Mouse (Mus musculus) stomach, postnatal 0 days (tissue): ENCODE measurements around the gene Zbtb18. TPM values are rescaled to one million over a fixed set of nuclear protein-coding genes. Genes with fewer than 3 reads are reported as not detected.
A peak's percentile ranks its signal among the peaks of the same experiment; 100 is the strongest.

Source experiments
- ATAC-seq: fragments of 200-750 bp; cut with Nextera tagmentation; 2 replicates; pipeline ENCODE4 v1.8.0; 2017; ENCODE audit not compliant: low FRiP score, low TSS enrichment
- DNase-seq: peaks from one replicate; pipeline ENCODE4 v3.0.0-alpha.2; 2016; ENCODE audit warnings: low spot score
- H3K27ac ChIP-seq: fragments of 300-500 bp; sonication (generic); replicated peaks from 2 replicates; pipeline ENCODE4 v1.5.1; 2014; ENCODE audit warnings: mild to moderate bottlenecking, control low read depth
- H3K27me3 ChIP-seq: fragments of 300-500 bp; sonication (generic); 2 replicates; pipeline ENCODE4 v1.6.1; 2014; ENCODE audit warnings: low read length; ENCODE audit not compliant: control insufficient read depth, insufficient read depth
- H3K36me3 ChIP-seq: fragments of 300-500 bp; sonication (generic); 2 replicates; pipeline ENCODE4 v1.6.1; 2014; ENCODE audit warnings: low read length, mixed read lengths; ENCODE audit not compliant: control insufficient read depth, insufficient read depth
- H3K4me1 ChIP-seq: fragments of 300-500 bp; sonication (generic); replicated peaks from 2 replicates; pipeline ENCODE4 v1.6.1; 2014; ENCODE audit warnings: antibody characterized with exemption; ENCODE audit not compliant: control insufficient read depth, insufficient read depth
- H3K4me2 ChIP-seq: fragments of 300-500 bp; sonication (generic); replicated peaks from 2 replicates; pipeline ENCODE4 v1.6.1; 2014; ENCODE audit warnings: low read depth, mild to moderate bottlenecking, control low read depth, moderate library complexity
- H3K4me3 ChIP-seq: fragments of 300-500 bp; sonication (generic); 2 replicates; pipeline ENCODE4 v1.5.1; 2014; ENCODE audit warnings: low read depth, low read length, control low read depth
- H3K9ac ChIP-seq: fragments of 300-500 bp; sonication (generic); 2 replicates; pipeline ENCODE4 v1.6.1; 2014; ENCODE audit warnings: mild to moderate bottlenecking, low read length, control low read depth, mixed read lengths
- H3K9me3 ChIP-seq: fragments of 300-500 bp; sonication (generic); 2 replicates; pipeline ENCODE4 v1.6.1; 2016; ENCODE audit warnings: low read length; ENCODE audit not compliant: control insufficient read depth
- CTCF ChIP-seq: IDR thresholded peaks from 2 replicates; pipeline ENCODE4 v1.5.1; 2016; ENCODE audit warnings: antibody characterized with exemption, low read depth, mild to moderate bottlenecking, moderate library complexity
- EP300 ChIP-seq: optimal IDR thresholded peaks from 2 replicates; pipeline ENCODE3; 2016; ENCODE audit warnings: antibody characterized with exemption
- WGBS: fragments of 180-500 bp; shearing (Covaris S2); extraction: QIAGEN DNeasy Blood & Tissue Kit; methylation state at CpG from one replicate; pipeline ENCODE4 v1.1.7; 2014; 5-methylcytosine and 5-hydroxymethylcytosine counted together
- polyA plus RNA-seq: library from polyadenylated mRNA; unstranded; fragments of >200 nt; fragmentation: Nextera tagmentation; extraction: Ambion mirVana; gene quantifications from 2 replicates; pipeline ENCODE4 v1.2.1, GENCODE M21; 2015

The Zbtb18 gene
- polyA plus RNA-seq, 1 experiment from 2014 or later, result 1.4 TPM

DNA sequence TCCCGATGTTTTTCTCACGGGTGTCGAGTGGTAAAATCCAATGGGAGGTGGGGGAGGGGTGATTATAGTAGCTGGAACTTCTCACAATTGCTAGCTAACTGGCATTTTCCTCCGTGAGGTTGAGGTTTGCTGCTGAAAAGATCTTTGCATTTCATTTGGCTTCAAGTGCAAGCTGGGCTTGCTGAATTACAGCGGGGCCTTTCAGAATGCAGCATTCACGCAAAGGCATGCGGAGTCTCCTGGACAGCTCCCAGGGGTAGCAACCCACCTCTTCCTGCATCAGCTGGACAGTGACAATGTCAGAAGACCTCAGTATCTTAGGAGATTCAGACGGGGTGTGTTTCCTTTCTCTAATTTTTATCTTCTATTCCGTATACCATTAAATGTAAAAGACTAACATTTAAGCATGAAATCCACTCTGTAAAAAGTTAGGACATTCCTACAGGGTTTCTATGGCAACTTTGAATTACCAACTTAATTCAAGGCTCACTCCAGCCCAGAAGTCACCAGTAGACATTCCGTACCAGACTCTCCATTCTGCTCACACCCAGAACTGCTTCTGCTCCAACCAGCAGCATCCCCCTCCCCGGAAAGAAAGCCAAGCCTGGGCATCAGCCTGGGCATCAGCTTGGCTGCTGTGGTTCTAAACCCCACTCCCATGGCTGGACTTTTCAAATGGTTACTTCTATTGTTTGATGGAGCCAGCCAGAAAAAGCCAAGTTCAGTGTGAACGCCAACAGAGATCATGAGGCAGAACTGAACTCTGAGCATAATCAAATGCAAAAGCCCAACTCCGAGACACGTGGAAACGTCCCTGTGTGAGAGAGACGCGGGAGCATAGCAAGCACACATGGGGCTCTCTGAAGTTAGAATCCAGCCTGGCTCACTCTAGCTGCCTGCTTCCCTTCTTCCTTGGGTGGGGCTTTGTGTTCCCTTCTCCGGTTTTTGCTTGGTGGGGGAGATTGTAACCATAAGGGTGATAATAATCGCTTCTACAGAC lies 30.5 kb upstream of the Zbtb18 start:
- H3K4me1 ChIP-seq, result no peaks in the 10 kb centered on the region
- no peak overlapping the region for H3K4me2 ChIP-seq
- no peaks in the 10 kb centered on the region for H3K36me3 ChIP-seq
- H3K4me3 ChIP-seq, result no peak overlapping the region
- no peaks in the 10 kb centered on the region for H3K27me3 ChIP-seq
- 43% methylated on average over 19 of the region's 19 CpGs for WGBS
- ATAC-seq, result no peak
- no peak for DNase-seq
- H3K9me3 ChIP-seq, result no peaks in the 10 kb centered on the region
- no peak overlapping the region for H3K9ac ChIP-seq
- H3K27ac ChIP-seq, result no peak overlapping the region
- TF ChIP-seq CTCF (no peak), EP300 (no peak)

DNA sequence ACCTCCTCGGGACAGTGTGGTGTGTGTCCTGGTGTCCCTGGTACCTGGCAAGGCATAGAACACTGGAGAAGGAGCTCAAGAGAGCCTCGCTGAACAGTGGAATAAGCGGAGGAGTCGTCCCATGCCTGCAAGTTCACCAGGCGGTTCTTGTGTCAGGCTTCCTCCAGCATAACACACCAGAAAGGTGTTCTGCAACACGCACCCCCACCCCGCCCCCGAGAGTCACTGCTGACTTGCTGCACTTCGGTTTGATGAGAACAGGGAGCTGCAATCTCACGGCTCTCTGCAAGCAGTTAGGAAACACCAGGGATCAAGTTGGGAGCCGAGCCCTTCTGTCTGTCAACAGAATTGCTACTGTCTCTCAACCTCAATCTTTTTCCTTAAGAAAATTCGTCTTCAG lies 22.8 kb upstream of the Zbtb18 start:
- 66% methylated on average over 12 of the region's 12 CpGs for WGBS
- no peak for ATAC-seq

DNA sequence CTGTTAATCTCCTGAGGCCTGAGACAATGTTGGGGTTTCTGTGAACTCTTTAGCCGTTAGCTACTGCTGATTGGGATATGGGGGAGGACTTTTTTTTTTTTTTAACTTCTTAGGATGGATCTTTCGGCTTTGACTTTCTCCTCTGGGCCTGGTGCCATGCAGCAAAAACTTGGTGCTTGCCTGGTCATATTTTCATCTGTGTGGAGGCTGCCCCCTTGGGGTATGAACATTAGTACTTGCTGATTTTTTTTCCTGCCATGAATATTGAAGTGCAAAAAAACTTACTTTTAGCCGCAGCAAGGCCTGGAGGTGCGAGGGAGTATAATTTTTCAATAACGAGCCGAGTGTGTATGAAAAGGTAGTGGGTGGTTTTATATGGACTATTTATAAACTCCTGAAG lies 22.0 kb upstream of the Zbtb18 start:
- no peak for TF ChIP-seq EP300
- peak; percentile 51 for TF ChIP-seq CTCF
- Histone ChIP-seq H3K4me2 (no peak overlapping the region), H3K9ac (no peak overlapping the region), H3K4me3 (no peak overlapping the region), H3K36me3 (no peaks in the 10 kb centered on the region), H3K27me3 (no peaks in the 10 kb centered on the region), H3K27ac (no peak overlapping the region), H3K9me3 (no peaks in the 10 kb centered on the region), H3K4me1 (no peaks in the 10 kb centered on the region)
- no peak for DNase-seq
- 58% methylated on average over 6 of the region's 6 CpGs for WGBS
- ATAC-seq, result no peak

More for the DNA sequence above, 22.8 kb upstream of the Zbtb18 start:
- DNase-seq, result no peak
- no peaks in the 10 kb centered on the region for H3K27me3 ChIP-seq
- H3K4me1 ChIP-seq, result no peaks in the 10 kb centered on the region
- H3K9ac ChIP-seq, result no peak overlapping the region
- no peak overlapping the region for H3K27ac ChIP-seq
- H3K4me3 ChIP-seq, result no peak overlapping the region
- H3K36me3 ChIP-seq, result no peaks in the 10 kb centered on the region
- no peaks in the 10 kb centered on the region for H3K9me3 ChIP-seq
- TF ChIP-seq EP300 (no peak), CTCF (no peak)
- H3K4me2 ChIP-seq, result no peak overlapping the region

- 73% methylated on average over 5 of the region's 5 CpGs for WGBS
- DNase-seq, result no peak
- Histone ChIP-seq H3K4me1 (no peaks in the 10 kb centered on the region), H3K27ac (no peak overlapping the region), H3K9ac (no peak overlapping the region), H3K4me2 (no peak overlapping the region), H3K27me3 (no peaks in the 10 kb centered on the region), H3K9me3 (no peaks in the 10 kb centered on the region), H3K4me3 (no peak overlapping the region), H3K36me3 (no peaks in the 10 kb centered on the region)
- no peak for TF ChIP-seq CTCF
- TF ChIP-seq EP300, result no peak
- no peak for ATAC-seq
Observed at GRCm38 (mm10) chr1:177427862-177428261, 14.3 kb upstream of the Zbtb18 start.

GRCm38 (mm10) chr1:177428338-177428737 lies 13.8 kb upstream of the Zbtb18 start:
- Histone ChIP-seq H3K36me3 (no peaks in the 10 kb centered on the region), H3K4me2 (no peak overlapping the region), H3K27ac (no peak overlapping the region), H3K9me3 (no peaks in the 10 kb centered on the region), H3K9ac (no peak overlapping the region), H3K4me1 (no peaks in the 10 kb centered on the region), H3K27me3 (no peaks in the 10 kb centered on the region), H3K4me3 (no peak overlapping the region)
- TF ChIP-seq EP300 (no peak), CTCF (no peak)
- 76% methylated on average over 14 of the region's 14 CpGs for WGBS
- no peak for ATAC-seq
- no peak for DNase-seq

GRCm38 (mm10) chr1:177429067-177429466 lies 13.1 kb upstream of the Zbtb18 start:
- DNase-seq, result no peak
- Histone ChIP-seq H3K36me3 (no peaks in the 10 kb centered on the region), H3K9me3 (no peaks in the 10 kb centered on the region), H3K27me3 (no peaks in the 10 kb centered on the region), H3K4me2 (no peak overlapping the region), H3K4me3 (no peak overlapping the region), H3K9ac (no peak overlapping the region), H3K4me1 (no peaks in the 10 kb centered on the region), H3K27ac (no peak overlapping the region)
- no peak for ATAC-seq
- no peak for TF ChIP-seq EP300
- no peak for TF ChIP-seq CTCF
- 79% methylated on average over 4 of the region's 4 CpGs for WGBS
